Mouse (Mus musculus): ENCODE data around the gene Slc7a4. TPM values are rescaled to one million over a fixed set of nuclear protein-coding genes. Genes with fewer than 3 reads are reported as not detected.

Gene Slc7a4
- polyA plus RNA-seq (2014; fragmentation: Nextera tagmentation; extraction: Ambion mirVana), result 1.9 and 2.1 TPM in 2 replicates

GRCm38 (mm10) chr16:17583064-17583463, at the start of gene Slc7a4:
Gene Slc7a4, minus strand, starts transcription at chr16:17583214.
- Histone ChIP-seq H3K27ac (ENCODE audit: low read depth, low read length) (no peak within 1 kb of the TSS), H3K4me2 (replicated peaks; ENCODE audit: low read depth, low read length) (no peak within 1 kb of the TSS), H3K4me1 (replicated peaks; ENCODE audit: control insufficient read depth, insufficient read depth, low read length) (no peaks in the 10 kb centered on the region), H3K9me3 (ENCODE audit: control insufficient read depth, low read length) (no peaks in the 10 kb centered on the region), H3K27me3 (ENCODE audit: control insufficient read depth, insufficient read depth, low read length) (no peaks in the 10 kb centered on the region), H3K4me3 (ENCODE audit: low read depth, low read length) (no peak within 1 kb of the TSS), H3K36me3 (ENCODE audit: control insufficient read depth, insufficient read depth, low read length) (no peaks in the 10 kb centered on the region), H3K9ac (ENCODE audit: low read depth, low read length) (no peak within 1 kb of the TSS)
- ATAC-seq (ENCODE audit: low FRiP score), result no peak
- peak; percentile 61 for DNase-seq (ENCODE audit: low spot score)
- 14% methylated on average over 8 of the region's 8 CpGs for WGBS

GRCm38 (mm10) chr16:17632580-17632979, 49.6 kb upstream of the Slc7a4 start:
- ATAC-seq (ENCODE audit: low FRiP score) (no peak), DNase-seq (ENCODE audit: low spot score) (no peak)
- Histone ChIP-seq H3K27me3 (ENCODE audit: control insufficient read depth, insufficient read depth, low read length) (no peaks in the 10 kb centered on the region), H3K4me1 (replicated peaks; ENCODE audit: control insufficient read depth, insufficient read depth, low read length) (no peaks in the 10 kb centered on the region), H3K9me3 (ENCODE audit: control insufficient read depth, low read length) (no peaks in the 10 kb centered on the region), H3K4me2 (replicated peaks; ENCODE audit: low read depth, low read length) (no peak overlapping the region), H3K27ac (ENCODE audit: low read depth, low read length) (no peak overlapping the region), H3K4me3 (ENCODE audit: low read depth, low read length) (no peak overlapping the region), H3K9ac (ENCODE audit: low read depth, low read length) (no peak overlapping the region), H3K36me3 (ENCODE audit: control insufficient read depth, insufficient read depth, low read length) (peaks cover 2% of the 10 kb centered on the region; the same call in 1 of the 2 replicates)
- WGBS, result 98% methylated on average over 2 of the region's 2 CpGs

GRCm38 (mm10) chr16:17626269-17626555, 43.2 kb upstream of the Slc7a4 start:
- peaks cover 10% of the 10 kb centered on the region; the same call in 1 of the 2 replicates for H3K36me3 ChIP-seq (ENCODE audit: control insufficient read depth, insufficient read depth, low read length)
- H3K4me2 ChIP-seq (replicated peaks; ENCODE audit: low read depth, low read length), result no peak overlapping the region
- H3K4me3 ChIP-seq (ENCODE audit: low read depth, low read length), result no peak overlapping the region
- H3K9me3 ChIP-seq (ENCODE audit: control insufficient read depth, low read length), result no peaks in the 10 kb centered on the region
- H3K27ac ChIP-seq (ENCODE audit: low read depth, low read length), result no peak overlapping the region
- ATAC-seq (ENCODE audit: low FRiP score) (no peak), DNase-seq (ENCODE audit: low spot score) (no peak)
- H3K27me3 ChIP-seq (ENCODE audit: control insufficient read depth, insufficient read depth, low read length), result no peaks in the 10 kb centered on the region
- H3K4me1 ChIP-seq (replicated peaks; ENCODE audit: control insufficient read depth, insufficient read depth, low read length), result no peaks in the 10 kb centered on the region
- no peak overlapping the region for H3K9ac ChIP-seq (ENCODE audit: low read depth, low read length)
- 92% methylated on average over 5 of the region's 5 CpGs for WGBS

GRCm38 (mm10) chr16:17625488-17626268, 42.7 kb upstream of the Slc7a4 start:
- peaks cover 8% of the 10 kb centered on the region; the same call in 1 of the 2 replicates for H3K36me3 ChIP-seq (ENCODE audit: control insufficient read depth, insufficient read depth, low read length)
- ATAC-seq (ENCODE audit: low FRiP score) (no peak), DNase-seq (ENCODE audit: low spot score) (peak; percentile 51)
- no peaks in the 10 kb centered on the region for H3K9me3 ChIP-seq (ENCODE audit: control insufficient read depth, low read length)
- H3K27ac ChIP-seq (ENCODE audit: low read depth, low read length), result no peak overlapping the region
- H3K4me2 ChIP-seq (replicated peaks; ENCODE audit: low read depth, low read length), result no peak overlapping the region
- H3K9ac ChIP-seq (ENCODE audit: low read depth, low read length), result no peak overlapping the region
- 75% methylated on average over 8 of the region's 8 CpGs for WGBS
- no peaks in the 10 kb centered on the region for H3K27me3 ChIP-seq (ENCODE audit: control insufficient read depth, insufficient read depth, low read length)
- H3K4me1 ChIP-seq (replicated peaks; ENCODE audit: control insufficient read depth, insufficient read depth, low read length), result no peaks in the 10 kb centered on the region
- H3K4me3 ChIP-seq (ENCODE audit: low read depth, low read length), result no peak overlapping the region

GRCm38 (mm10) chr16:17621936-17622335, 38.9 kb upstream of the Slc7a4 start:
- no peak for ATAC-seq (ENCODE audit: low FRiP score)
- H3K27ac ChIP-seq (ENCODE audit: low read depth, low read length), result no peak overlapping the region
- H3K9ac ChIP-seq (ENCODE audit: low read depth, low read length), result no peak overlapping the region
- H3K9me3 ChIP-seq (ENCODE audit: control insufficient read depth, low read length), result no peaks in the 10 kb centered on the region
- H3K4me3 ChIP-seq (ENCODE audit: low read depth, low read length), result no peak overlapping the region
- no peaks in the 10 kb centered on the region for H3K27me3 ChIP-seq (ENCODE audit: control insufficient read depth, insufficient read depth, low read length)
- H3K4me1 ChIP-seq (replicated peaks; ENCODE audit: control insufficient read depth, insufficient read depth, low read length), result no peaks in the 10 kb centered on the region; the same call in 1 of the 2 replicates
- H3K36me3 ChIP-seq (ENCODE audit: control insufficient read depth, insufficient read depth, low read length), result peaks cover 8% of the 10 kb centered on the region; the same call in 1 of the 2 replicates
- no peak for DNase-seq (ENCODE audit: low spot score)
- H3K4me2 ChIP-seq (replicated peaks; ENCODE audit: low read depth, low read length), result no peak overlapping the region
- WGBS, result 93% methylated on average over 1 of the region's 1 CpGs

- no peaks in the 10 kb centered on the region for H3K27me3 ChIP-seq (ENCODE audit: control insufficient read depth, insufficient read depth, low read length)
- H3K4me1 ChIP-seq (replicated peaks; ENCODE audit: control insufficient read depth, insufficient read depth, low read length), result no peaks in the 10 kb centered on the region; the same call in 1 of the 2 replicates
- peak within 1 kb of the TSS; percentile 68 for H3K4me2 ChIP-seq (replicated peaks; ENCODE audit: low read depth, low read length)
- DNase-seq (ENCODE audit: low spot score) (peak; percentile 98), ATAC-seq (ENCODE audit: low FRiP score) (peak; percentile 79)
- H3K4me3 ChIP-seq (ENCODE audit: low read depth, low read length), result peak within 1 kb of the TSS; percentile 65
- H3K27ac ChIP-seq (ENCODE audit: low read depth, low read length), result no peak within 1 kb of the TSS
- H3K36me3 ChIP-seq (ENCODE audit: control insufficient read depth, insufficient read depth, low read length), result no peaks in the 10 kb centered on the region
- 3% methylated on average over 60 of the region's 60 CpGs for WGBS
- H3K9ac ChIP-seq (ENCODE audit: low read depth, low read length), result peak within 1 kb of the TSS; percentile 73
- H3K9me3 ChIP-seq (ENCODE audit: control insufficient read depth, low read length), result no peaks in the 10 kb centered on the region
Measured at GRCm38 (mm10) chr16:17619198-17620105, 36.4 kb upstream of the Slc7a4 start, which contains the start of gene Smpd4. Gene Smpd4, plus strand, starts transcription at chr16:17619354.

- Histone ChIP-seq H3K9me3 (ENCODE audit: control insufficient read depth, low read length) (no peaks in the 10 kb centered on the region), H3K4me1 (replicated peaks; ENCODE audit: control insufficient read depth, insufficient read depth, low read length) (no peaks in the 10 kb centered on the region; the same call in 1 of the 2 replicates), H3K36me3 (ENCODE audit: control insufficient read depth, insufficient read depth, low read length) (no peaks in the 10 kb centered on the region), H3K27ac (ENCODE audit: low read depth, low read length) (no peak overlapping the region), H3K9ac (ENCODE audit: low read depth, low read length) (no peak overlapping the region), H3K4me2 (replicated peaks; ENCODE audit: low read depth, low read length) (no peak overlapping the region), H3K4me3 (ENCODE audit: low read depth, low read length) (no peak overlapping the region), H3K27me3 (ENCODE audit: control insufficient read depth, insufficient read depth, low read length) (no peaks in the 10 kb centered on the region)
- DNase-seq (ENCODE audit: low spot score), result peak; percentile 70
- no peak for ATAC-seq (ENCODE audit: low FRiP score)
- WGBS, result 24% methylated on average over 13 of the region's 13 CpGs
Measured at GRCm38 (mm10) chr16:17617922-17618565, 35.0 kb upstream of the Slc7a4 start.

- Histone ChIP-seq H3K27ac (ENCODE audit: low read depth, low read length) (no peak overlapping the region), H3K4me1 (replicated peaks; ENCODE audit: control insufficient read depth, insufficient read depth, low read length) (no peaks in the 10 kb centered on the region; the same call in 1 of the 2 replicates), H3K27me3 (ENCODE audit: control insufficient read depth, insufficient read depth, low read length) (no peaks in the 10 kb centered on the region), H3K9me3 (ENCODE audit: control insufficient read depth, low read length) (no peaks in the 10 kb centered on the region), H3K4me3 (ENCODE audit: low read depth, low read length) (no peak overlapping the region), H3K4me2 (replicated peaks; ENCODE audit: low read depth, low read length) (no peak overlapping the region), H3K9ac (ENCODE audit: low read depth, low read length) (no peak overlapping the region), H3K36me3 (ENCODE audit: control insufficient read depth, insufficient read depth, low read length) (no peaks in the 10 kb centered on the region)
- ATAC-seq (ENCODE audit: low FRiP score) (no peak), DNase-seq (ENCODE audit: low spot score) (no peak)
- WGBS, result 90% methylated on average over 5 of the region's 5 CpGs
Measured at GRCm38 (mm10) chr16:17616212-17616611, 33.2 kb upstream of the Slc7a4 start.
